9 mouse cellular contexts compared by ENCODE assay signal in genomic region chr16:35153146-35153755, GRCm38 (mm10). TPM values are rescaled to one million over a fixed set of nuclear protein-coding genes. Genes with fewer than 3 reads are reported as not detected.
DNase-seq lines count a peak whose midpoint lies in the region; ATAC-seq and TF ChIP-seq lines count a peak whose summit lies in the region.
"Had no signal": no experiment of that assay in that cellular context is flagged by ENCODE, and none has a peak within 500 bp of the region (broad histone marks: within the 10 kb centered on the region; RNA-seq: fewer than 3 reads in every experiment).

No protein-coding gene starts in this region.

- no peak for TF ChIP-seq POLR2A in brain, embryonic 14.5 days (IDR thresholded peaks at IDR 0.05; ENCODE audit: borderline replicate concordance, extremely low read depth, insufficient read depth, insufficient read length, poor library complexity, severe bottlenecking)

- no peak for DNase-seq in hindbrain, embryonic 10.5 days (ENCODE audit: low spot score)
- peak; percentile 24 for DNase-seq in brain, embryonic 14.5 days (ENCODE audit: low read depth)
- peak; percentile 19 for DNase-seq in embryo, embryonic 9.5 days (ENCODE audit: extremely low spot score)
- DNase-seq in midbrain, embryonic 11.5 days (ENCODE audit: low spot score, missing footprints), result peak; percentile 92
- no peak for DNase-seq in right cerebral cortex, postnatal 10 days (ENCODE audit: low spot score in 2 of 2)
- no peak for DNase-seq in kidney, adult 9 months
- DNase-seq: thymus, postnatal 36 days had no signal

- TF ChIP-seq CTCF in brain, embryonic 14.5 days (IDR thresholded peaks at IDR 0.05; ENCODE audit: borderline replicate concordance, extremely low read depth, insufficient read depth, insufficient read length), result no peak

- H3K4me3 ChIP-seq in hindbrain, embryonic 10.5 days, result peak overlapping the region; percentile 77; the same call in 1 of the 2 replicates
- H3K4me3 ChIP-seq in hindbrain, embryonic 12.5 days, result no peak overlapping the region
- H3K4me3 ChIP-seq in midbrain, embryonic 11.5 days (ENCODE audit: low read depth, low read length), result no peak overlapping the region

- H3K9me3 ChIP-seq in hindbrain, embryonic 10.5 days, result no peaks in the 10 kb centered on the region
- H3K9me3 ChIP-seq in hindbrain, embryonic 12.5 days (replicated peaks), result no peaks in the 10 kb centered on the region
- H3K9me3 ChIP-seq in midbrain, embryonic 11.5 days (ENCODE audit: control insufficient read depth, low read length), result no peaks in the 10 kb centered on the region
- H3K9me3 ChIP-seq: forebrain, embryonic 15.5 days had no signal

- H3K36me3 ChIP-seq in hindbrain, embryonic 10.5 days, result no peaks in the 10 kb centered on the region
- no peaks in the 10 kb centered on the region for H3K36me3 ChIP-seq in hindbrain, embryonic 12.5 days
- H3K36me3 ChIP-seq in midbrain, embryonic 11.5 days (ENCODE audit: control insufficient read depth, insufficient read depth, low read length), result no peaks in the 10 kb centered on the region
- H3K36me3 ChIP-seq: forebrain, embryonic 15.5 days had no signal

- H3K4me1 ChIP-seq in hindbrain, embryonic 10.5 days (replicated peaks), result peaks cover 44% of the 10 kb centered on the region
- H3K4me1 ChIP-seq in hindbrain, embryonic 12.5 days, result peaks cover 34% of the 10 kb centered on the region
- H3K4me1 ChIP-seq in midbrain, embryonic 11.5 days (ENCODE audit: control insufficient read depth, insufficient read depth, low read length), result peaks cover 16% of the 10 kb centered on the region

- no peak overlapping the region for H3K27ac ChIP-seq in hindbrain, embryonic 10.5 days
- H3K27ac ChIP-seq in hindbrain, embryonic 12.5 days, result no peak overlapping the region
- H3K27ac ChIP-seq in midbrain, embryonic 11.5 days (ENCODE audit: low read depth, low read length), result no peak overlapping the region

- ATAC-seq in hindbrain, embryonic 12.5 days (ENCODE audit: low FRiP score), result no peak
- ATAC-seq in midbrain, embryonic 11.5 days (ENCODE audit: low FRiP score), result no peak

- 7% methylated on average over 12 of the region's 12 CpGs for WGBS in hindbrain, embryonic 10.5 days
- WGBS in hindbrain, embryonic 12.5 days, result 8% methylated on average over 12 of the region's 12 CpGs
- 3% methylated on average over 12 of the region's 12 CpGs for WGBS in midbrain, embryonic 11.5 days

- no peak overlapping the region for H3K9ac ChIP-seq in hindbrain, embryonic 12.5 days
- no peak overlapping the region for H3K9ac ChIP-seq in midbrain, embryonic 11.5 days (ENCODE audit: low read length)

- no peak overlapping the region for H3K4me2 ChIP-seq in hindbrain, embryonic 12.5 days (replicated peaks)
- H3K4me2 ChIP-seq in midbrain, embryonic 11.5 days, result no peak overlapping the region

- peaks cover 82% of the 10 kb centered on the region for H3K27me3 ChIP-seq in hindbrain, embryonic 10.5 days (ENCODE audit: insufficient read depth, poor library complexity, severe bottlenecking)
- peaks cover 61% of the 10 kb centered on the region for H3K27me3 ChIP-seq in hindbrain, embryonic 12.5 days
- H3K27me3 ChIP-seq in midbrain, embryonic 11.5 days (ENCODE audit: control insufficient read depth, insufficient read depth, low read length), result peaks cover 47% of the 10 kb centered on the region

RNA-seq across cellular contexts. Expression of gene Adcy5, which starts 1.4 kb away (rescaled TPM):
- 0.80 and 1.9 TPM in 2 replicates for polyA plus RNA-seq in hindbrain, embryonic 10.5 days (2016; fragmentation: Nextera tagmentation; extraction: Ambion mirVana)
- 4.4 and 4.5 TPM in 2 replicates for polyA plus RNA-seq in hindbrain, embryonic 12.5 days (2016; fragmentation: Nextera tagmentation; extraction: Ambion mirVana)
- 25.5 and 36.2 TPM in 2 replicates for polyA plus RNA-seq in brain, embryonic 14.5 days (2012; rRNA removed)
- 1.7 TPM in 2 replicates for polyA plus RNA-seq in midbrain, embryonic 11.5 days (2014; fragmentation: Nextera tagmentation; extraction: Ambion mirVana)

Comparison
In these comparisons a context has a peak if more than half of its experiments do, and no peak if none do; other contexts are left out.
1. DNase-seq: peak in brain, embryonic 14.5 days (single experiment), embryo, embryonic 9.5 days (single experiment) and midbrain, embryonic 11.5 days (single experiment); none in hindbrain, embryonic 10.5 days (single experiment), right cerebral cortex, postnatal 10 days (0 of 2) and kidney, adult 9 months (single experiment).